Mouse (Mus musculus): ENCODE data around the gene Tuba3b. TPM values are rescaled to one million over a fixed set of nuclear protein-coding genes. Genes with fewer than 3 reads are reported as not detected.

The Tuba3b gene
- total RNA-seq, 2 experiments from 2014 or later: not detected

DNA sequence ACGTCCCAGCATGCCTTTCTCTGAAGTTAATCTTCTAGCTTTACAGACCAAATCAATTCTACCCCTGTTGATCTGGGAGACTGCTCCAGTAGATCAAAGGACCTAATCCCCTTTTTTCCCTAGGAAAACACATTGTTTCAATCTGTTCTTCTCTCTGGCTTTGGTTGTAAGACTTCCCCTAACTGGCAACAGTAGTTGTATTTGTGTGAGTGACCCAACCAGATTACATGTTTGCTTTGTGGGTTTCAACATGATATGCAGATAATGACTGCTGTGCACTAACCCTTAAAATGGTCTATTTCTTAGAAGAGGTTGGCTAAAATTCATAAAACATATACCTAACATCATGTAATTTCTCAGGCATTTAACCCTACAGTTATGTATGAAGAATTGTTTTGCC, 24.0 kb upstream of the Tuba3b start:
- intact Hi-C loops (cut with DNase I): no loop called here
- no peak for DNase-seq
- TF ChIP-seq CTCF (IDR thresholded peaks at IDR 0.05): no peak
- H3K4me3 ChIP-seq: no peak overlapping the region
- no peak overlapping the region for H3K27ac ChIP-seq

DNA sequence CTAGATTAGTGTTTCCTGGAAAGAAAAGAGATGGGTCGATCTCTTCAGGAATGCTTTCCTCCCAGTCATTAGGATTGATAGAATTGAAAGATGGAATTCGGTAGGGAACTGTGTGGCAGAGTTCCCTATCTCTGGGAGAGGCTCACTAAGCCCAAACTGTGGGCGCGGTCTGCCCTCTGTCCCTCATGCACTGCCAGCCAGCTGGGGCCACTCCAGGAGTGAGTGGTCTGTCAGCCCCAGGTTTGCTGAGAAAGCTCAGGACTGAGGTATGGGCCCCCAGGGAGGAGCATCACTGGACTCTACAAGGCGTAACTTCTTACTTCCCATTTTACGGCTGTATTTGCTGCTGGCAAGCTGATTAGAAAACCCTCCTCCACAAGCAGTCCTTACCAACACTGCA, 23.5 kb upstream of the Tuba3b start:
- H3K27ac ChIP-seq: no peak overlapping the region
- no peak overlapping the region for H3K4me3 ChIP-seq
- no peak for TF ChIP-seq CTCF (IDR thresholded peaks at IDR 0.05)
- DNase-seq: no peak
- intact Hi-C loops (cut with DNase I): no loop called here

DNA sequence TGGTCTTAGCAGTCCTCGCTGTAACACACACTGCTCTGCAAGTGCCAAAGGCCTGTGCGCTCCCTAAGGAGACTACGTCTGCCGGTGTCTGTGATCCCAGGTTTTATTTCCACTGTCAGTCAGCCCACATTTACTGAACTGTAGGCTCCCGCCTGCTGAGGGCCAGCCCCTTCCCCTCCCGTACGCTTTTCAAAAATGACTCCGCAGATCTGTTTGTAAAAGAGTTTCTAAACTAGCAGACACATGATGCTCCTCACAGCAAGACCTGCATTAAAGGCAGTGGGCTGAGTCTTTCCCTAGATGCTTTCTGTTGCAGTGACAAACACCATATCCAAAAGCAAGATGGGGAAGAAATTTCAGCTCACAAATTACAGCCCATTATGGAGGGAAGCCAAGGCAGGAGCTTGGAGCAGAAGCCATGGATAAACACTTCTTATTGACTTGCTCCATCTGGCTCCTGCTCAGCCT, 23.0 kb upstream of the Tuba3b start:
- no peak for TF ChIP-seq CTCF (IDR thresholded peaks at IDR 0.05)
- no peak for DNase-seq
- Histone ChIP-seq H3K4me3 (no peak overlapping the region), H3K27ac (no peak overlapping the region)
- intact Hi-C loops (cut with DNase I): no loop called here

DNA sequence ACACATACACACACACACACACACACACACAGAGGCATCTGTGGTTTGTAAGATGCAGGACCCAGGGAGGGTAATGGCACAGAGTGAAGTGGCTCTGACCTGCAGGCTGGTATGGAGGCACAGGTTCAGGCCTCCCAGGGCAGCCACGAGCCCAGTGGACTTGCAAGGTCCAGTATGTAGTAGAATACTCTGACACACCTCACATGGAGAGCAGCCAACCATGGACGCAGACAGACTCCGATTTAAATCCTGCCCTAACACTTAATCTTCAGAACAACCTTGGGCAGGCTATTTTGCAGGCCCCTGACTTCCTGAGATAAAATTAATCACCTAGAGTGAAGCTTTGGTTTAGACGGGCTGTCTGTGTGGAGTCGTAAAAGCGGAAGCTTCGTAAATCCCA, 21.6 kb upstream of the Tuba3b start:
- intact Hi-C loops (cut with DNase I): no loop called here
- no peak overlapping the region for H3K4me3 ChIP-seq
- no peak for TF ChIP-seq CTCF (IDR thresholded peaks at IDR 0.05)

DNA sequence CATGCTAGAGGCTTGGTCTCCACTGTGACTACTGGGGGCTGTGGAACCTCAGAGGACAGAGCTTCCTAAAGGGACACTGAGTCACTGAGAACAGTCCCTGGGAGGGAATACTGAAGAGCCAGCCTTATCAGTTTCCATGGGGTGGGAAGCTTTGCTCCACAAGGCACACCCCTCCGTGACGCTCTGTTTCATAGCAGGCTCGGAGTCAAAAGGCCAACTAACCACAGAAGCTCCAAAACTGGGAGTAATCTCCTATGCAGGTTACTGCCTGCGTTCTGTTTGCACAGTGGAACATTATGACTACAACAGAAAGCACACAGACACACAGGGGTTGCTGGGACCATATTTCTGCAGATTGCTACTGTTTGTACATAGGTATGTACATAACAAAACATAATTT, 19.7 kb upstream of the Tuba3b start:
- Histone ChIP-seq H3K27ac (no peak overlapping the region), H3K4me3 (no peak overlapping the region)
- TF ChIP-seq CTCF (IDR thresholded peaks at IDR 0.05): no peak
- no peak for DNase-seq
- intact Hi-C loops (cut with DNase I): no loop called here

More for the DNA sequence above, 21.6 kb upstream of the Tuba3b start:
- DNase-seq: no peak
- H3K27ac ChIP-seq: no peak overlapping the region

DNA sequence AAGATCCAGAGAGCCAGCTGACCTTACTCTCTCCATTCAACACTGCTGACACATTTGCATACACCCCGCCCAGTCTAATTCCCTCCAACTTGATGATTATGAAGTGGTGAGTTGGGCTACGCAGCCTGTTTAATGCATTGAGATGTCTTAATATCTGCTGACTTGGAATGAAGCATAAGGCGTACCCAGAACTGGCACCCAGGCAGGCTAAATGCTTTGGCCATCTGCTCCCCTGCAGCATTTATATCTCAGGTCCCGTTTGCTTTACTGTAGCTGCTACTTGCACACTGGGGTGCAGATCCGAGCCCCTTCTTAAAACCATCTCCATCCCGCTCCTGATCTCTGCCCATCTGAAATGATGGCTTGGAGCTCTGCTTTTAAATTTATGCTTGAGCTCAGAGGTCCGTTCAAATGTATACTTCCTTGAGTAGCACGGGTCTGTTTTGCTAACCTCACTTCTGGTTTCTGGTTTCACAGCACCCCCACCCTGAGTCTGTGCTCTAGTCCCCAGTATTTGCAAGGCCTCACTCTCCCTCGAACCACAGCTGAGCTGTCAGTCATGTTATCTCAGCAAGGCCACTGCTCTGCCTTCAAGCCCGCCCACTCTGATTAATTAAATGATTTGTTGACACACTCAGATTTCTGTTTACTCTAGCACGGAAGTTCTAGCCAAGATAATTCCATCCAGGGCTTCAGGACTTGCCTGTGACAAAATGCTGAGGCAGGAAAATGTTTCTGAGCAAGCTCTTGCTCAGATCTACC, 16.6 kb upstream of the Tuba3b start:
- H3K27ac ChIP-seq: no peak overlapping the region
- no peak for DNase-seq
- intact Hi-C loops (cut with DNase I): no loop called here
- H3K4me3 ChIP-seq: no peak overlapping the region
- no peak for TF ChIP-seq CTCF (IDR thresholded peaks at IDR 0.05)

DNA sequence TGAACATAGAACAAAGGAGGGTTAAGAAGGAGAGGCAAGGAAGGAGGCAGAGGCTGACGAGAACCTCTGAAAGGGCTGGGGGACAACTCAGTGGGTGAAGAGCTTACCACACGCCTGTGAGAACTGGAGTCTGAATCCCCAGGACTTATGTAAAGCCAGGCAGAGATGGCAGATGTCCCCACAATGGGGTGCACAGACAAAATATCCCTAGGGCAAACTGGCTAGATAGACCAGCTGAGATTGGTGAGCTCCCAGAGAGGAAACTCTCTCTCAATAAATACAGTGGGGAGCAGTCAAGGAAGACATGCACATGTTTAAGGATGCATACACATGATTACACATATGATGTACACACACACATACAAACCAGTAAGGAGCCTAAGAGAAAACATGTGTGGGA, 11.4 kb upstream of the Tuba3b start:
- Histone ChIP-seq H3K4me3 (no peak overlapping the region), H3K27ac (no peak overlapping the region)
- no peak for DNase-seq
- TF ChIP-seq CTCF (IDR thresholded peaks at IDR 0.05): no peak
- intact Hi-C loops (cut with DNase I): no loop called here

DNA sequence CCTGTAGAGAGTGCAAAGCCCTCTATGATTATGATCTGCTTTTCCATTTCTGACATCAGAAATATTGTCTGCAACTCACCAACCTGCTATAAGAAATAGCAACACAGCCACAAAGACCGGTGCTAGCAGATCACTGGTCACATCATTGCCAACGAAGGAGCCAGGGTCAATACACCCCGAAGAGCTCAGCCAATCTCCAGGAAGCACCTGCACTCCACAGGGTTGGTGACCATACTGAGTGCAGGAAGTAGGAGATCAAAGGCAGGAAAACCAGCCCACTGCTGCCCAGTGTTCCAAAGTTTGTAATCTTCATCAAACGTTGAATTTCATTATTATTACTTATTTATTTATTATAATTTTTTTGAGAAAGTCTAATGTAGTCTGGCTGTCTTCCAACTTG, 10.9 kb upstream of the Tuba3b start:
- H3K4me3 ChIP-seq: no peak overlapping the region
- TF ChIP-seq CTCF (IDR thresholded peaks at IDR 0.05): no peak
- intact Hi-C loops (cut with DNase I): no loop called here
- H3K27ac ChIP-seq: no peak overlapping the region
- no peak for DNase-seq

DNA sequence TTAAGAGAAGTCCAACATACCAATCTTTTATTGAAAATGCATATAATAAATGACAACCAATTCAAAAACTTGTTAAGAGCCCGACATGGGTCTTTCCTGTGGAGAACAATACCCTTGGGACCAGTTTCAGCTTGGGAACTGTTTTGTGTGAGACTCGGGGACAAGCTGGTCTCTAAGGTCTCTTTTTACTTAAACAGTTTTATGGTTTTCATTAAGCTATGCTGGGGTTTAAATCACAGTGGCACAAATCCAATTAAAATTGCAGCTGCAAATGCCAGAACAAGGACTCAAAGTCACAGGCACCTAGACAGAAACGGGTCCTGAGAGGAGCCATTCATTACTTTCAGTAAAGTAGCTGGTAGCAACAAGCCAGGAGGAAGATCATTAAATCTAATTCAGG, 10.4 kb upstream of the Tuba3b start:
- Histone ChIP-seq H3K4me3 (no peak overlapping the region), H3K27ac (no peak overlapping the region)
- TF ChIP-seq CTCF (IDR thresholded peaks at IDR 0.05): no peak
- DNase-seq: no peak
- intact Hi-C loops (cut with DNase I): no loop called here

DNA sequence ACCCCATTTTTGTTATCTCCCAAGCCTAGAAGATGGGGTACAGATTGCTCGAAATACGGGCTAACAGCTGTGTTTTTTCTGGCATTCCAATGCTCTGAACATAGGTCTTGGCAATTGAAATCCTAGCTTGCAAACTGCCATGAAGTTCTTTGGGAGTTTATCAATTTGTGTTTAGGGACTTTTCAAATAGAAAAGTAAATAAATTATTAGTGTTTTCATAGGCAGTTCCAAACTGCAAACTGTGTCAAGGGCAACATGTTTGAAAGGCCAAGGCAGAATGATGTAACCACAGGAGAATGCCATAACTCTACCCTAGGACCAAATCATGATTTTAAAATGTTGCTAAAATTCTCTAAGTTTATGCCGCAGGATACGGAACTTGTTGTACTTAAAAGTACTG, 7.8 kb upstream of the Tuba3b start:
- no peak for DNase-seq
- intact Hi-C loops (cut with DNase I): no loop called here
- TF ChIP-seq CTCF (IDR thresholded peaks at IDR 0.05): no peak
- H3K27ac ChIP-seq: no peak overlapping the region
- H3K4me3 ChIP-seq: no peak overlapping the region

DNA sequence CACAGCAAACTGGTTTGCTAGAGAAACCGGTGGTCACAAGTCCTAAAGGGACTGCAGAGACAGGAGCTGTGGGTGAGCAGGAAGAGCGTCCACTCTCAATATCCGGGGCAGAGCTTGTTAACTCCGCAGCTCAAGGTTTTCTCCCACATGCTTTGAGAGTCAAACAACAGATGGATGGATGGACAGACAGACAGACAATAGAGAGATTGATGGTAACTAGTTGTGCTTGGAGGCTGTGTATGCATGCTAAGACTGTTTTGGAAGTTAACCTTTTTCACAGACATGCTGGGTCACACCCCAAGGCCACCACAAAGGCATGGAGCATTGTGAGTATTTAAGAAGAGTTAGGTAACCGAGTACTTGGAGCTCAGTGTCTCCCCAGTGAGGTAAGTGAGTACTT, 6.9 kb upstream of the Tuba3b start:
- H3K27ac ChIP-seq: no peak overlapping the region
- no peak for TF ChIP-seq CTCF (IDR thresholded peaks at IDR 0.05)
- intact Hi-C loops (cut with DNase I): no loop called here
- no peak overlapping the region for H3K4me3 ChIP-seq
- no peak for DNase-seq

DNA sequence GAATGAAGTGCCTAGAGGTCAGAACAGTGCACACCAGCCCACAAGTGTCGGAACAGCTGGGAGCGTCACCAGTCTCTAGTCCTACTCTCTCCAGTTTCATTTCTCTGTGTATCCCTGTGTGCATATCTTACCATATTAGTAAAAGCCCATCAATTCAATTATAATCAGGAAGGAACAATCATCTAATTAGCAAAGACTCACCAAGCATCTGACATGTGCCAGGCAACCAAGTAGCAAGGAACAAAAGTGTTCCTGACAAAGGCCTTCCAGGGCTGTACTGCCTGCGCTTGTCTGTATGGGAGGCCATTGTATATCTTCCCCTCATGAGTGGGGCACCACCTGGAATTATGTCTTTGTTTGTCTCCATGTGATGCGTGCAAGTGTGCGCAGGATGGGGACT, 4.7 kb upstream of the Tuba3b start:
- Histone ChIP-seq H3K4me3 (no peak overlapping the region), H3K27ac (no peak overlapping the region)
- intact Hi-C loops (cut with DNase I): no loop called here
- TF ChIP-seq CTCF (IDR thresholded peaks at IDR 0.05): no peak
- DNase-seq: no peak

DNA sequence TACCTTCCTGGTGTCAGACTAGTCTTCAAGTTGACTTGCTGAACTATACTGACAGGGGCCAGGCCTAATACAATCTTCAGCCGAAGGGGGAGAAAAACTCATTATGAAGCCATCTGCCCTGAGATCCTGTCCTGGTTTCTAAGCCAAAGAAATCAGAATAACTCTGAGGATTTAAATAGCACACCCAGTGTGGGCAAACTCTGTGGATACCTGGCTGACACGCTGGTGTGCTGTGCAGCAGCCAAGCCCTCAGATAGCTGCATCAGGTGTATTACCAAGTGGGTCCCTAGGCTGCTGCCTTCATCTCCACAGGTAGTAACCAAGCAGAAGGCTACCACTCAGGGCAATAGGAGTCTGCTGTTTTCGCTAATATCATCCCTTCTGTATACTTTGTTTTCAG, 2.9 kb upstream of the Tuba3b start:
- H3K27ac ChIP-seq: no peak overlapping the region
- no peak for TF ChIP-seq CTCF (IDR thresholded peaks at IDR 0.05)
- intact Hi-C loops (cut with DNase I): no loop called here
- no peak overlapping the region for H3K4me3 ChIP-seq
- DNase-seq: no peak

DNA sequence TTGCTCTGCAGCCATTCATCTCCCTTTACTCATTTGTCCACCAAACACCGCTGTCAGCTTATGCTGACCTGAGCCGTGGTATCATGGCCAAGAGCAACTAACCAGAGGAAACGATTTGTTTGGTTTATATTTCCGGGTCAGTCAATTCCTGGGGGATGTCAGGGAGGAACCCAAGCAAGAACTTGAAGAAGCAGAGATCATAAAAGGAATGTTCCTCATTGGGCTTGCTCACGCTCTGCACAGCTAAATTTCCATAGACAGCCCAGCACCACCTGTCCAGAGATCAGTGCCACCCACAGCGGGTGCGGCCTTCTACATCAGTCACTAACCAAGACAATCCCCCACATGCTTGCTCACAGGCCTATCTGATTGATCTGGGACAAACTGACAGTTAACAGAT, 1.3 kb upstream of the Tuba3b start, which contains the start of gene Lmntd1:
TSS of gene Lmntd1 (minus strand) at position 101 of the 400 bp plus-strand sequence.
- H3K27ac ChIP-seq: no peak within 1 kb of the TSS
- no peak for DNase-seq
- no peak for TF ChIP-seq CTCF (IDR thresholded peaks at IDR 0.05)
- intact Hi-C loops (cut with DNase I): no loop called here
- no peak within 1 kb of the TSS for H3K4me3 ChIP-seq
